Mouse (Mus musculus) cortical plate, adult 2 months (tissue): ENCODE data around the gene Marf1. TPM values are rescaled to one million over a fixed set of nuclear protein-coding genes. Genes with fewer than 3 reads are reported as not detected.
"Not testable (repeated sequence)": the region's sequence is repeated elsewhere in the genome, so short reads cannot be mapped to it uniquely, and the experiment has no call there.

ENCODE experiments used
- H3K27ac ChIP-seq: fragments of 200-500 bp; 2 replicates; pipeline ENCODE4 v1.5.1; 2012; ENCODE audit warnings: low read length, control low read depth, inconsistent platforms; ENCODE audit not compliant: insufficient read depth
- H3K4me1 ChIP-seq: fragments of 200-500 bp; 2 replicates; pipeline ENCODE4 v1.6.1; 2011; ENCODE audit warnings: low read length; ENCODE audit not compliant: control insufficient read depth, insufficient read depth
- H3K4me3 ChIP-seq: fragments of 200-500 bp; 2 replicates; pipeline ENCODE4 v1.5.1; 2011; ENCODE audit warnings: mild to moderate bottlenecking, low read length, control low read depth; ENCODE audit not compliant: insufficient read depth
- CTCF ChIP-seq: fragments of 200-500 bp; IDR thresholded peaks from 2 replicates; pipeline ENCODE4 v1.5.1; 2011; ENCODE audit warnings: mild to moderate bottlenecking, control low read depth, low read length; ENCODE audit not compliant: insufficient read depth; ENCODE audit errors: extremely low read depth
- POLR2A ChIP-seq: fragments of 200-500 bp; IDR thresholded peaks from 2 replicates; pipeline ENCODE4 v1.6.1; 2011; ENCODE audit warnings: mild to moderate bottlenecking, low read length, control low read depth; ENCODE audit not compliant: insufficient read depth; ENCODE audit errors: extremely low read depth
- polyA plus RNA-seq: library from polyadenylated mRNA; depleted of rRNA; stranded (reverse); fragments of >200 nt; gene quantifications from 2 replicates; pipeline ENCODE4 v1.2.3, GENCODE M21; 2012

Marf1 gene
- polyA plus RNA-seq, 1 experiment, result 45.4 TPM

DNA sequence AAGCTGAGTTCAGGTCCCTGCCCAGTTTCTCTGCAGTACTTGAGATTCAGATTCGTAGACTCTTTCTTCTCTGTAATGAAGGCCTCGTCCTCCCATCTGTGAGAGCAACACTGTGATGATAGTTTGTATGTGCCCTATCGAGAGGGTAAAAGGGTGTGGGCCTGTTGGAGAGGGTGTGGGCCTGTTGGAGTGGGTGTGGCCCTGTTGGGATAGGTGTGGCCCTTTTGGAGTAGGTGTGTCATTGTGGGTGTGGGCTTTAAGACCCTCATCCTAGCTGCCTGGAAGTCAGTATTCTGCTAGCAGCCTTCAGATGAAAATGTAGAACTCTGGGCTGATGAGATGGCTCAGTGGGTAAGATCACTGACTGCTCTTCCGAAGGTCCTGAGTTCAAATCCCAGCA, 3.3 kb upstream of the Marf1 start:
- no peaks in the 10 kb centered on the region for H3K4me1 ChIP-seq
- TF ChIP-seq POLR2A (no peak), CTCF (no peak)
- H3K4me3 ChIP-seq, result no peak overlapping the region
- no peak overlapping the region for H3K27ac ChIP-seq

GRCm38 (mm10) chr16:14163731-14164130, 580 bp upstream of the Marf1 start:
- H3K4me1 ChIP-seq, result no peaks in the 10 kb centered on the region
- H3K4me3 ChIP-seq, result peak overlapping the region; percentile 50
- H3K27ac ChIP-seq, result 0 out of 2 replicates have a peak overlapping the region, but pooled peaks have one; percentile 24
- no peak for TF ChIP-seq POLR2A
- no peak for TF ChIP-seq CTCF

DNA sequence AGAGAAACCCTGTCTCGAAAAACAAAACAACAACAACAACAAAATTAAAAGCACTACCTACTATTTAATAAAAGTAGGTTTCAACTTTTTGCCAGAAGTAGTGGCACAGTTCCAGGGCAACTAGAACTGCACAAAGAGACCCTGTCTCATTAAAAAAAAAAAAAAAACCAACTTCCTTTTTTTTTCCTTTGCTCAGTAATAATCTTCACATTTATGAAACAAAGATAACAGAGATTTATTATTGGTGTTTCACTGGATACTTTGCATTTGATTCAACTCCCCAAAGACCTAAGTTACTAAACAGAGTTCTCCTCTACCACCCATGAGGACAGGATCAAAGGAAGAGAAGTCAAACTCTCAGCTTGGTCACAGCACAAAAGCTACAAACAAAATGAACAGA, 2.2 kb downstream of the Marf1 start:
- Histone ChIP-seq H3K4me3 (no peak overlapping the region), H3K27ac (no peak overlapping the region), H3K4me1 (peaks cover 2% of the 10 kb centered on the region; the same call in 1 of the 2 replicates)
- TF ChIP-seq CTCF (no peak), POLR2A (no peak)

DNA sequence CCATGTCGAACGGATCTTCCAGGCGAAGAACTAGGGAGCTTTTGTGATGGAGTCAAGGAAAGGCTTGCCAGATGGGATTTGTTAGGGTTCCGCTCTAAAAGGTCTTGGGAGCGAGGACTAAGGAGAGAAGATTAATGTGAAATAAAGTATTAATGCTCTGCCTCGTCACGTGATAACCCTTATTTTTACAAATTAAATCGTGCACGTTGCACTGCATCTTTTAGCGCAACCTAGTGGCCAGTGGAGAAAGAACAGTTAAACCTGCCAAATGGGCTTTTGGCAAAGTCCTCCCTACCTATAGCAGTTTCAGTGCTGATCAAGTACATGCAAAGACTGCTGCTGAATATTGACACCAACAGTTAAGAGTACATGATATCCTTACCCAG, 3.4 kb downstream of the Marf1 start:
- peak overlapping the region; percentile 74 for H3K4me3 ChIP-seq
- peaks cover 2% of the 10 kb centered on the region; the same call in 1 of the 2 replicates for H3K4me1 ChIP-seq
- no peak for TF ChIP-seq POLR2A
- TF ChIP-seq CTCF, result peak; percentile 68
- peak overlapping the region; percentile 99 for H3K27ac ChIP-seq

GRCm38 (mm10) chr16:14158936-14159745, 4.0 kb downstream of the Marf1 start:
- Histone ChIP-seq H3K4me1 (peaks cover 2% of the 10 kb centered on the region; the same call in 1 of the 2 replicates), H3K4me3 (peak overlapping the region; percentile 82), H3K27ac (peak overlapping the region; percentile 99)
- TF ChIP-seq POLR2A (peak; percentile 96), CTCF (no peak)

- TF ChIP-seq CTCF, result no peak
- no peak for TF ChIP-seq POLR2A
- H3K4me3 ChIP-seq, result peak overlapping the region; percentile 82
- H3K4me1 ChIP-seq, result peaks cover 2% of the 10 kb centered on the region; the same call in 1 of the 2 replicates
- H3K27ac ChIP-seq, result no peak overlapping the region; the same call in 1 of the 2 replicates
Measured at GRCm38 (mm10) chr16:14158536-14158935, 4.6 kb downstream of the Marf1 start.

DNA sequence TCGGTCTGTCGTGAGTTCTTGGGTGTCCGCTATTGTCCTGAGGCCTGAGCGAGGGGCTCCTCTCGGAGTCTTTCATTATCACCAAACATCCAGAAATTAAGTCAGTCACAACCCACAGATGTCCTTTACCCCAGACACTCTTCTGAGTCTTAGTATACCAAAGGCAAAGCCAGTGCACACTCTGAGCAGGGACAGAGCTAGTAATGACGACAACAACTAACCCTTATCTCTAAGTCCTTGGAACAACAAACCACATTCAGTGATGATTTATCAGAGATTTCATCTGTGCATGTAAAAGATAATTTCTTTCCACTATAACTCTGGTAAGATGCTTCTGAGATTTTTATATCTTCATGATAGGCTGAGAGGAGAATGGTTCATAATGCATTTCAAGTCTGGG, 6.8 kb downstream of the Marf1 start:
- no peak overlapping the region for H3K4me3 ChIP-seq
- no peak for TF ChIP-seq POLR2A
- no peak for TF ChIP-seq CTCF
- peaks cover 2% of the 10 kb centered on the region; the same call in 1 of the 2 replicates for H3K4me1 ChIP-seq
- no peak overlapping the region for H3K27ac ChIP-seq

DNA sequence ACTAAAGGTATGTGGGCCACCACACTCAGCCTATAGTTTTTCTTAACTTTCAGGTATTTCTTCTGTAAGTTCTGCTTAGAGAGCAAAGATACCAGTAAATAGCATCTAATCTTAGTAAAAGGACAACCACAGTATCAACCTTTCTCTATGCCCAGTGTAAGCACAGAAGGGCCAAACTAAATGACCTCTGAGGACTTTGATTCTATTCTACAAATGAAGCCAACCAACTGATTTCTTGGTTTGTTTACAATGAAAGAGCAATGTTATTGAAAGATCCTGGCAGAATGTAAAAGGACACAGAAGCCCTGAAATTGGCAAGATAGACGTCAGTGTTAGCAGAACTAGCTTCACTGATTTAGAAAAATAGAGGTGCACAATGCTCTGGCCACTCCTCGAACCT, 7.5 kb downstream of the Marf1 start:
- not testable (repeated sequence) for H3K27ac ChIP-seq, H3K4me3 ChIP-seq, H3K4me1 ChIP-seq

DNA sequence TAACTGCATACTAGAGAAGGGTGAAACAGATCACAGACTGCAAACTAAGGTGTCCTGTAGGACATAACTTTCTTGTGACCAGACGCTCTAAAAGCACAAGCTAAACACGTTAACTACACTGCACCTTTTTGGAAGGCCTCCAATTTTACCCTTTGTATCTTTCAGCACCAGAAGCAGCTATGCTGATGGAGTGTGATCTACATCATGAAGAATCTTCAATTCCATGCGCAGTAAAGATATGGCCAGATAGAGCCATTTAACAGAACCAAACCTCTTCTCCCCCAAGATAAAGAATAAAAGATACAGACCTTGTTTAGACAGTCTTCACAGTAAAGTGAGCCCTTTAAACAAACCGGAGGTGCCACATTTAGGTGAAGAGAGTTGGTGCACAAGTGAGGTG, 11.4 kb downstream of the Marf1 start:
- Histone ChIP-seq H3K4me1 (no peaks in the 10 kb centered on the region), H3K4me3 (no peak overlapping the region), H3K27ac (no peak overlapping the region)
- no peak for TF ChIP-seq POLR2A
- TF ChIP-seq CTCF, result no peak

GRCm38 (mm10) chr16:14147712-14148111, 15.4 kb downstream of the Marf1 start:
- TF ChIP-seq POLR2A (no peak), CTCF (no peak)
- H3K4me1 ChIP-seq, result no peaks in the 10 kb centered on the region

DNA sequence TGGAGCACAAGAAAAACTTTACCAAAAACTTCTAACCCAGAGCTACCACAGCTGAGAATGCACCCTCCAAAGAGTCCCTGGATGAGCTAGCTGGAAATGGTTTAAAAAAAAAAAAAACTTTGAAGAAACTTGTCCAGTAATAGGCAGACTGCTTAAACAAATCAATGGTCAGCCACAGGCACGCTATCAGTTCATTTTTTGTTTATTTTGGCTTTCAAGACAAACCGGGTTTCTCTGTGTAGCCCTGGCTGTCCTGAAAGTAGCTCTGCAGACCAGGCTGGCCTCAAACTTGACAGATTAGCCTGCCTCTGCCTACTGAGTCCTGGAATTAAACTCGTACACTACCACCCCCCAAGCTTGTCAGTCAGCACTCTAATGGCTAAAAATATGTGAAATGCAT, 19.9 kb downstream of the Marf1 start:
- Histone ChIP-seq H3K4me1 (no peaks in the 10 kb centered on the region), H3K27ac (no peak overlapping the region), H3K4me3 (no peak overlapping the region)
- TF ChIP-seq CTCF, result no peak
- no peak for TF ChIP-seq POLR2A

More at GRCm38 (mm10) chr16:14147712-14148111, 15.4 kb downstream of the Marf1 start:
- Histone ChIP-seq H3K4me3 (no peak overlapping the region), H3K27ac (no peak overlapping the region)

- no peak overlapping the region for H3K27ac ChIP-seq
- H3K4me3 ChIP-seq, result no peak overlapping the region
- no peak for TF ChIP-seq CTCF
- TF ChIP-seq POLR2A, result no peak
- no peaks in the 10 kb centered on the region for H3K4me1 ChIP-seq
Measured at GRCm38 (mm10) chr16:14139106-14139505, 24.0 kb downstream of the Marf1 start.
